Mouse (Mus musculus) limb, embryonic 12.5 days (tissue): Measurements from ENCODE around the gene Phrf1. TPM values are rescaled to one million over a fixed set of nuclear protein-coding genes. Genes with fewer than 3 reads are reported as not detected.

ENCODE experiments used
- ATAC-seq: fragments of 200-750 bp; cut with Nextera tagmentation; 2 replicates; pipeline ENCODE4 v1.8.0; 2017; ENCODE audit warnings: low read depth, moderate TSS enrichment; ENCODE audit not compliant: insufficient number of reproducible peaks, insufficient read depth, low FRiP score, low TSS enrichment
- H3K27ac ChIP-seq: fragments of 300-500 bp; sonication (generic); 2 replicates; pipeline ENCODE4 v1.5.1; 2016; ENCODE audit warnings: mild to moderate bottlenecking, moderate library complexity
- H3K27me3 ChIP-seq: fragments of 300-500 bp; sonication (generic); 2 replicates; pipeline ENCODE4 v1.6.1; 2016; ENCODE audit warnings: mild to moderate bottlenecking, moderate library complexity
- H3K36me3 ChIP-seq: fragments of 300-500 bp; sonication (generic); 2 replicates; pipeline ENCODE4 v1.6.1; 2016; ENCODE audit warnings: mild to moderate bottlenecking, moderate library complexity
- H3K4me1 ChIP-seq: fragments of 300-500 bp; sonication (generic); replicated peaks from 2 replicates; pipeline ENCODE4 v1.6.1; 2016
- H3K4me2 ChIP-seq: fragments of 300-500 bp; sonication (generic); 2 replicates; pipeline ENCODE4 v1.6.1; 2016; ENCODE audit warnings: mild to moderate bottlenecking, moderate library complexity
- H3K4me3 ChIP-seq: fragments of 300-500 bp; sonication (generic); replicated peaks from 2 replicates; pipeline ENCODE4 v1.5.1; 2016; ENCODE audit warnings: mild to moderate bottlenecking
- H3K9ac ChIP-seq: fragments of 300-500 bp; sonication (generic); replicated peaks from 2 replicates; pipeline ENCODE4 v1.6.1; 2016; ENCODE audit warnings: mild to moderate bottlenecking, moderate library complexity
- H3K9me3 ChIP-seq: fragments of 300-500 bp; sonication (generic); 2 replicates; pipeline ENCODE4 v1.6.1; 2016; ENCODE audit warnings: mild to moderate bottlenecking, moderate library complexity
- WGBS: fragments of 180-500 bp; shearing (Covaris S2); methylation state at CpG from one replicate; pipeline ENCODE4 v1.1.7; 2016; 5-methylcytosine and 5-hydroxymethylcytosine counted together
- polyA plus RNA-seq: library from polyadenylated mRNA; unstranded; fragments of >200 nt; fragmentation: Nextera tagmentation; extraction: Ambion mirVana; gene quantifications from 2 replicates; pipeline ENCODE4 v1.2.1, GENCODE M21; 2016

Gene Phrf1
- polyA plus RNA-seq, 1 experiment from 2014 or later = 95.8 TPM

GRCm38 (mm10) chr7:141261480-141261879, 32.9 kb downstream of the Phrf1 start:
- Histone ChIP-seq H3K4me1 (peaks cover 15% of the 10 kb centered on the region; the same call in 1 of the 2 replicates), H3K9me3 (no peaks in the 10 kb centered on the region), H3K36me3 (peaks cover 79% of the 10 kb centered on the region), H3K9ac (no peak overlapping the region), H3K27ac (no peak overlapping the region), H3K4me2 (no peak overlapping the region), H3K4me3 (no peak overlapping the region), H3K27me3 (peaks cover 4% of the 10 kb centered on the region; the same call in 1 of the 2 replicates)
- WGBS = 85% methylated on average over 3 of the region's 3 CpGs
- ATAC-seq = no peak

GRCm38 (mm10) chr7:141263640-141264039, 35.1 kb downstream of the Phrf1 start:
- no peak overlapping the region for H3K4me2 ChIP-seq
- no peak overlapping the region for H3K27ac ChIP-seq
- WGBS = 85% methylated on average over 13 of the region's 13 CpGs
- no peak overlapping the region for H3K9ac ChIP-seq
- H3K9me3 ChIP-seq = no peaks in the 10 kb centered on the region
- no peak for ATAC-seq
- H3K36me3 ChIP-seq = peaks cover 58% of the 10 kb centered on the region
- H3K4me3 ChIP-seq = no peak overlapping the region
- H3K4me1 ChIP-seq = peaks cover 17% of the 10 kb centered on the region; the same call in 1 of the 2 replicates
- peaks cover 4% of the 10 kb centered on the region; the same call in 1 of the 2 replicates for H3K27me3 ChIP-seq

- H3K36me3 ChIP-seq = peaks cover 52% of the 10 kb centered on the region
- H3K4me3 ChIP-seq = no peak overlapping the region
- WGBS = 70% methylated on average over 11 of the region's 11 CpGs
Observed at GRCm38 (mm10) chr7:141264041-141264700, 35.6 kb downstream of the Phrf1 start.

GRCm38 (mm10) chr7:141264761-141265410, 36.3 kb downstream of the Phrf1 start:
- Histone ChIP-seq H3K4me3 (no peak overlapping the region), H3K36me3 (peaks cover 45% of the 10 kb centered on the region), H3K27me3 (peaks cover 4% of the 10 kb centered on the region; the same call in 1 of the 2 replicates), H3K4me2 (peak overlapping the region; percentile 81), H3K9ac (no peak overlapping the region), H3K9me3 (no peaks in the 10 kb centered on the region), H3K27ac (no peak overlapping the region), H3K4me1 (peaks cover 17% of the 10 kb centered on the region; the same call in 1 of the 2 replicates)
- WGBS = 30% methylated on average over 12 of the region's 12 CpGs
- ATAC-seq = peak; percentile 53; the same call in 1 of the 2 replicates

More at GRCm38 (mm10) chr7:141264041-141264700, 35.6 kb downstream of the Phrf1 start:
- peaks cover 17% of the 10 kb centered on the region; the same call in 1 of the 2 replicates for H3K4me1 ChIP-seq
- H3K9me3 ChIP-seq = no peaks in the 10 kb centered on the region
- peaks cover 4% of the 10 kb centered on the region; the same call in 1 of the 2 replicates for H3K27me3 ChIP-seq
- no peak for ATAC-seq
- H3K9ac ChIP-seq = no peak overlapping the region
- H3K4me2 ChIP-seq = no peak overlapping the region
- H3K27ac ChIP-seq = no peak overlapping the region

- Histone ChIP-seq H3K4me2 (peak overlapping the region; percentile 81), H3K4me1 (peaks cover 17% of the 10 kb centered on the region; the same call in 1 of the 2 replicates), H3K27me3 (peaks cover 4% of the 10 kb centered on the region; the same call in 1 of the 2 replicates), H3K4me3 (no peak overlapping the region; the same call in 1 of the 2 replicates), H3K9me3 (no peaks in the 10 kb centered on the region), H3K27ac (peak overlapping the region; percentile 47; the same call in 1 of the 2 replicates), H3K36me3 (peaks cover 40% of the 10 kb centered on the region), H3K9ac (no peak overlapping the region)
- WGBS = 38% methylated on average over 11 of the region's 11 CpGs
- no peak for ATAC-seq
Observed at GRCm38 (mm10) chr7:141265411-141265738, 36.8 kb downstream of the Phrf1 start.

GRCm38 (mm10) chr7:141265739-141266561, 37.4 kb downstream of the Phrf1 start, which contains the start of gene Irf7:
Gene Irf7 (minus strand): TSS chr7:141266481.
- H3K4me2 ChIP-seq = peak within 1 kb of the TSS; percentile 81
- peak within 1 kb of the TSS; percentile 59 for H3K9ac ChIP-seq
- peaks cover 17% of the 10 kb centered on the region; the same call in 1 of the 2 replicates for H3K4me1 ChIP-seq
- WGBS = 10% methylated on average over 25 of the region's 25 CpGs
- peaks cover 35% of the 10 kb centered on the region for H3K36me3 ChIP-seq
- H3K9me3 ChIP-seq = no peaks in the 10 kb centered on the region
- H3K4me3 ChIP-seq = peak within 1 kb of the TSS; percentile 44
- ATAC-seq = peak; percentile 29; the same call in 1 of the 2 replicates
- peaks cover 4% of the 10 kb centered on the region; the same call in 1 of the 2 replicates for H3K27me3 ChIP-seq
- H3K27ac ChIP-seq = peak within 1 kb of the TSS; percentile 47; the same call in 1 of the 2 replicates

- Histone ChIP-seq H3K9ac (no peak overlapping the region), H3K27me3 (peaks cover 4% of the 10 kb centered on the region; the same call in 1 of the 2 replicates), H3K27ac (no peak overlapping the region), H3K4me3 (no peak overlapping the region), H3K4me2 (0 out of 2 replicates have a peak overlapping the region, but pooled peaks have one; percentile 1), H3K9me3 (no peaks in the 10 kb centered on the region), H3K4me1 (peaks cover 17% of the 10 kb centered on the region; the same call in 1 of the 2 replicates), H3K36me3 (peaks cover 7% of the 10 kb centered on the region)
- WGBS = 79% methylated on average over 24 of the region's 24 CpGs
- no peak for ATAC-seq
Observed at GRCm38 (mm10) chr7:141268466-141269272, 40.1 kb downstream of the Phrf1 start.

- H3K9me3 ChIP-seq = no peaks in the 10 kb centered on the region
- H3K27ac ChIP-seq = no peak overlapping the region
- peaks cover 17% of the 10 kb centered on the region; the same call in 1 of the 2 replicates for H3K4me1 ChIP-seq
- ATAC-seq = no peak
- H3K4me2 ChIP-seq = 0 out of 2 replicates have a peak overlapping the region, but pooled peaks have one; percentile 1
- H3K36me3 ChIP-seq = peaks cover 2% of the 10 kb centered on the region
- peaks cover 4% of the 10 kb centered on the region; the same call in 1 of the 2 replicates for H3K27me3 ChIP-seq
- H3K9ac ChIP-seq = no peak overlapping the region
- H3K4me3 ChIP-seq = no peak overlapping the region
- WGBS = 85% methylated on average over 14 of the region's 14 CpGs
Observed at GRCm38 (mm10) chr7:141269273-141269545, 40.6 kb downstream of the Phrf1 start.

- H3K27me3 ChIP-seq = peaks cover 4% of the 10 kb centered on the region; the same call in 1 of the 2 replicates
- no peaks in the 10 kb centered on the region for H3K9me3 ChIP-seq
- no peak overlapping the region for H3K4me2 ChIP-seq
- H3K36me3 ChIP-seq = no peaks in the 10 kb centered on the region
- ATAC-seq = no peak
- H3K4me1 ChIP-seq = peaks cover 13% of the 10 kb centered on the region; the same call in 1 of the 2 replicates
- H3K27ac ChIP-seq = no peak overlapping the region
- WGBS = 87% methylated on average over 3 of the region's 3 CpGs
- no peak overlapping the region for H3K4me3 ChIP-seq
- H3K9ac ChIP-seq = no peak overlapping the region
Observed at GRCm38 (mm10) chr7:141270631-141271030, 42.0 kb downstream of the Phrf1 start.

GRCm38 (mm10) chr7:141275356-141275755, 46.8 kb downstream of the Phrf1 start:
- Histone ChIP-seq H3K9ac (no peak overlapping the region), H3K9me3 (no peaks in the 10 kb centered on the region), H3K4me3 (no peak overlapping the region), H3K27ac (no peak overlapping the region), H3K36me3 (no peaks in the 10 kb centered on the region), H3K4me1 (peaks cover 23% of the 10 kb centered on the region), H3K27me3 (peaks cover 21% of the 10 kb centered on the region), H3K4me2 (no peak overlapping the region)
- 80% methylated on average over 9 of the region's 9 CpGs for WGBS
- no peak for ATAC-seq
